8 mouse cellular contexts compared by ENCODE assay signal in genomic region chr10:7955634-7956121, GRCm38 (mm10). TPM values are rescaled to one million over a fixed set of nuclear protein-coding genes. Genes with fewer than 3 reads are reported as not detected.
DNase-seq lines count a peak whose midpoint lies in the region; ATAC-seq and TF ChIP-seq lines count a peak whose summit lies in the region.

No protein-coding gene starts in this region.

- H3K27me3 ChIP-seq in Patski, result no peaks in the 10 kb centered on the region
- no peaks in the 10 kb centered on the region for H3K27me3 ChIP-seq in embryonic facial prominence, embryonic 10.5 days (replicated peaks; ENCODE audit: low read depth, poor library complexity, severe bottlenecking)
- no peaks in the 10 kb centered on the region for H3K27me3 ChIP-seq in heart, embryonic 15.5 days

- peaks cover 14% of the 10 kb centered on the region for H3K36me3 ChIP-seq in embryonic facial prominence, embryonic 10.5 days (replicated peaks)
- no peaks in the 10 kb centered on the region for H3K36me3 ChIP-seq in heart, embryonic 15.5 days

- H3K4me1 ChIP-seq in embryonic facial prominence, embryonic 10.5 days, result peaks cover 27% of the 10 kb centered on the region
- peaks cover 39% of the 10 kb centered on the region for H3K4me1 ChIP-seq in heart, embryonic 15.5 days (replicated peaks)

- peak overlapping the region; percentile 97 for H3K9ac ChIP-seq in heart, embryonic 15.5 days

- no peaks in the 10 kb centered on the region for H3K9me3 ChIP-seq in embryonic facial prominence, embryonic 10.5 days
- H3K9me3 ChIP-seq in heart, embryonic 15.5 days (replicated peaks), result no peaks in the 10 kb centered on the region

- 0% methylated on average over 32 of the region's 76 CpGs for WGBS in embryonic facial prominence, embryonic 10.5 days
- 0% methylated on average over 37 of the region's 76 CpGs for WGBS in heart, embryonic 15.5 days

- peak overlapping the region; percentile 100 for H3K27ac ChIP-seq in embryonic facial prominence, embryonic 10.5 days (replicated peaks)
- peak overlapping the region; percentile 100 for H3K27ac ChIP-seq in heart, embryonic 15.5 days

- in situ Hi-C loops in Patski (cut with MboI; ENCODE audit: low pct_unique_long_range_greater_than_20kb), result no loop called here

- DNase-seq in CD4-positive helper T cell, adult 2 months (ENCODE audit: low read depth, low spot score), result peak; percentile 67
- DNase-seq in Patski (ENCODE audit: low read depth, low spot score), result no peak
- DNase-seq in embryonic facial prominence, embryonic 10.5 days (ENCODE audit: low spot score), result no peak
- peak; percentile 63 to 75 for DNase-seq in layer of hippocampus, postnatal 10 days (ENCODE audit: low spot score in 2 of 2)
- DNase-seq in lung, postnatal 36 days, result peak; percentile 18
- peak; percentile 62 for DNase-seq in right cerebral cortex, postnatal 4 days

- TF ChIP-seq CTCF in Patski (IDR thresholded peaks at IDR 0.05), result no peak

- peak overlapping the region; percentile 99 for H3K4me3 ChIP-seq in embryonic facial prominence, embryonic 10.5 days
- H3K4me3 ChIP-seq in heart, embryonic 15.5 days, result peak overlapping the region; percentile 79

- ATAC-seq in Patski, result peak; percentile 31
- peak; percentile 52 for ATAC-seq in heart, embryonic 15.5 days (replicated peaks; ENCODE audit: insufficient number of reproducible peaks, insufficient read depth, low FRiP score, low read depth)
- no peak for ATAC-seq in megakaryocyte-erythroid progenitor cell, adult 5-6 weeks (replicated peaks; ENCODE audit: low FRiP score, low TSS enrichment, poor library complexity, severe bottlenecking)

- CTCF ChIA-PET in Patski (lab: Charles Lee), result no interaction called here

- POLR2A ChIA-PET in Patski (lab: Charles Lee), result no interaction called here

- H3K4me2 ChIP-seq in heart, embryonic 15.5 days, result peak overlapping the region; percentile 63

RNA-seq across cellular contexts. Expression of gene Tab2, which starts 0.4 kb away (rescaled TPM):
- 63.9 TPM for polyA plus RNA-seq in Patski (2021)
- 15.9 and 17.8 TPM in 2 replicates for polyA plus RNA-seq in embryonic facial prominence, embryonic 10.5 days (2016; fragmentation: Nextera tagmentation; extraction: Ambion mirVana)
- 13.8 and 15.4 TPM in 2 replicates for polyA plus RNA-seq in heart, embryonic 15.5 days (2015; fragmentation: Nextera tagmentation; extraction: Ambion mirVana)
- total RNA-seq in layer of hippocampus, postnatal 10 days (2021), result 10 to 100 TPM; 61.9 to 69.2 TPM
- total RNA-seq in megakaryocyte-erythroid progenitor cell, adult 5-6 weeks (2014; fragmentation: Nextera tagmentation), result 61.1 and 115 TPM in 2 replicates
- 53.7 and 59.2 TPM in 2 replicates for total RNA-seq in megakaryocyte-erythroid progenitor cell, adult 5-6 weeks (2017)

Comparison
In these comparisons a context has a peak if more than half of its experiments do, and no peak if none do; other contexts are left out.
1. DNase-seq: peak in CD4-positive helper T cell, adult 2 months (single experiment), layer of hippocampus, postnatal 10 days (2 of 2), lung, postnatal 36 days (single experiment) and right cerebral cortex, postnatal 4 days (single experiment); none in Patski (single experiment) and embryonic facial prominence, embryonic 10.5 days (single experiment).